Mouse (Mus musculus) limb, embryonic 10.5 days (tissue): Measurements from ENCODE around the gene Gstm4. TPM values are rescaled to one million over a fixed set of nuclear protein-coding genes. Genes with fewer than 3 reads are reported as not detected.
A peak's percentile ranks its signal among the peaks of the same experiment; 100 is the strongest.

Experiments used
- DNase-seq: peaks from one replicate; pipeline ENCODE4 v3.0.0-alpha.2; 2017; ENCODE audit warnings: low spot score
- H3K27ac ChIP-seq: fragments of 300-500 bp; sonication (generic); 2 replicates; pipeline ENCODE4 v1.5.1; 2016; ENCODE audit warnings: mild to moderate bottlenecking
- H3K27me3 ChIP-seq: fragments of 300-500 bp; sonication (generic); 2 replicates; pipeline ENCODE4 v1.6.1; 2016; ENCODE audit warnings: low read depth, mild to moderate bottlenecking; ENCODE audit not compliant: poor library complexity, severe bottlenecking
- H3K36me3 ChIP-seq: fragments of 300-500 bp; sonication (generic); 2 replicates; pipeline ENCODE4 v1.6.1; 2016; ENCODE audit warnings: mild to moderate bottlenecking, moderate library complexity
- H3K4me1 ChIP-seq: fragments of 300-500 bp; sonication (generic); 2 replicates; pipeline ENCODE4 v1.6.1; 2016
- H3K4me3 ChIP-seq: fragments of 300-500 bp; sonication (generic); 2 replicates; pipeline ENCODE4 v1.5.1; 2016; ENCODE audit warnings: mild to moderate bottlenecking, moderate library complexity
- H3K9me3 ChIP-seq: fragments of 300-500 bp; sonication (generic); replicated peaks from 2 replicates; pipeline ENCODE4 v1.6.1; 2016; ENCODE audit warnings: mild to moderate bottlenecking
- WGBS: fragments of 180-500 bp; shearing (Covaris S2); methylation state at CpG from one replicate; pipeline ENCODE4 v1.1.7; 2016; 5-methylcytosine and 5-hydroxymethylcytosine counted together
- polyA plus RNA-seq: library from polyadenylated mRNA; unstranded; fragments of >200 nt; fragmentation: Nextera tagmentation; extraction: Ambion mirVana; gene quantifications from 2 replicates; pipeline ENCODE4 v1.2.1, GENCODE M21; 2016

Gene Gstm4
- polyA plus RNA-seq, 1 experiment from 2014 or later = 15.1 TPM

DNA sequence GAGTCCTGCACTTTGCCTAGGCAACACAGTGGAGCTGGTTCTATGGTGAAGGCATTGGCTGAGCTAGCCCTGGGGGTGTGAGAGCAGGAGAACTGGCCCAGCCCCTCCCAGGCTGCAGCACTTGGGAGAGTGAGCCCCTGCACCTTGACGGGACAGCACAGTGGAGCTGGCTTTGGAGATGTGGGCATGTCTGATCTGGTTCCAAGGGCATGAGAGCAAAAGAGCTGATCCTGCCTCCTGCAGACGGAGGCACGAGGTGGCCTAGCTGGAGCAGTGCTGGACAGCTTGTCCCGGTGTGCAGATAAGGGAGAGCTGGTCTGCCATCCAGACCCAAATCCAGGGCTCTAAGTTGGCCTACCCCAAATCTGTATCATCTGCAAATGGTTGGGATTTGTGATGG lies 20.0 kb upstream of the Gstm4 start:
- Histone ChIP-seq H3K27me3 (no peaks in the 10 kb centered on the region), H3K27ac (no peak overlapping the region), H3K4me3 (no peak overlapping the region), H3K9me3 (no peaks in the 10 kb centered on the region), H3K36me3 (no peaks in the 10 kb centered on the region), H3K4me1 (peaks cover 9% of the 10 kb centered on the region; the same call in 1 of the 2 replicates)
- DNase-seq = no peak
- 80% methylated on average over 4 of the region's 4 CpGs for WGBS

DNA sequence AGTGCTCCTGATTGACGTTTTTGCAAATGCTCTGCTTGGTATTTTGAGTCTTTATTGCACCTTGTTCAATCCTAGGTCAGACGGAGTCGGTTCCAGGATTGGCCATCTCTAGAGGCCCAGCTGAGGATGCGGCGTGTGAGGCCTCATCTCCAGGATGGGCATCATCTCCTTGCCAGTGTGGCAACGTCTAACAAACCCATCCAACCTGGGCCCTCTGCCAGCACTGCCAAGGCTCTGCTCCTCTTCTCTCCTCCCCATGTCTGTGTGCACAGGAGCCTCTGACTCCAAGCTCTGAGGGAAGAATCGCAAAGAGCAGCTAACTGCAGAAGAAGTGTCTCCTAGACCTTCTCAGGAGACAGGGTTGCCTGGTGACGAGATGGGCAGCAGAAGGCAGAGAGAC lies 18.0 kb upstream of the Gstm4 start:
- 85% methylated on average over 8 of the region's 8 CpGs for WGBS
- Histone ChIP-seq H3K36me3 (no peaks in the 10 kb centered on the region), H3K27me3 (no peaks in the 10 kb centered on the region), H3K4me3 (no peak overlapping the region), H3K9me3 (no peaks in the 10 kb centered on the region), H3K27ac (no peak overlapping the region), H3K4me1 (no peaks in the 10 kb centered on the region)
- DNase-seq = no peak

DNA sequence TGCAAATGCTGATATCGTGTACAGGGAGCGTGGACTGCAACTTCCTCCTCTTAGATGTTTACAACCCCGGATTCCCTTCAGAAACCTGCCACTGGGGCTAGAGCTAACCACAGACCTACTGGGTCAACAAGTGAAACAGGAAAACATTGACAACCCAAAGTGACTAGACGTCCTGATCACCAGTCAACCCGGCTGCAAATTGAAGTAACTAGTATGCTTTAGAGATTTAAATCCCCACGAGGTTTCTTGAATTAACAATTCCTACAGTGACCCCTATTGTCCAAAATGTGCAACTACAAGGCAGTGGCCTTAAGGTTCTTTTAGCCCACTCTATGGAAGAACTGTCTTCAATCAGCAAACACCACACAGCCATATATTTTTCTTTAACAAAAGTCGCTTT lies 16.7 kb upstream of the Gstm4 start:
- H3K4me3 ChIP-seq = peak overlapping the region; percentile 23; the same call in 1 of the 2 replicates
- 23% methylated on average over 7 of the region's 7 CpGs for WGBS
- H3K36me3 ChIP-seq = no peaks in the 10 kb centered on the region
- H3K27ac ChIP-seq = no peak overlapping the region
- peak; percentile 56 for DNase-seq
- H3K4me1 ChIP-seq = no peaks in the 10 kb centered on the region
- no peaks in the 10 kb centered on the region for H3K9me3 ChIP-seq
- no peaks in the 10 kb centered on the region for H3K27me3 ChIP-seq

DNA sequence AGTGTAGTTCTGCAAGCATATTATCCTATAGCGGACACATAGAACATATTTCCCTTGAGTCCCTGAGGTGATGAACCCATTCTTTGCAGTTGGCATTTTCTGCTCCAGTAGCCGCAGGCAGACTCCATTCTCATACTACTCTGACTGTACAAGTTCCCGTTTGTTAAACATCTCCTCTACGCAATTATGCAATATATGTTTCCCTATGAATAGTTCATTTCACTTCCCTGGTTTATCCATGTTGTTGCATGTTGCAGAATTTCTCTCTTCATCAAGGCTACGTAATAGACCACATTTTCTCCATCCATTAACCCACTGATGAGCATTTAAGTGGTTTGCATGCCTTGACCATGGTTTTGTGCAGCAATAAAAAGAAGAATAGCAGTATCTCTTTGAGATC lies 5.8 kb upstream of the Gstm4 start:
- Histone ChIP-seq H3K36me3 (no peaks in the 10 kb centered on the region), H3K27ac (no peak overlapping the region), H3K4me1 (no peaks in the 10 kb centered on the region), H3K9me3 (no peaks in the 10 kb centered on the region), H3K4me3 (no peak overlapping the region), H3K27me3 (no peaks in the 10 kb centered on the region)
- 93% methylated on average over 5 of the region's 5 CpGs for WGBS
- DNase-seq = no peak

DNA sequence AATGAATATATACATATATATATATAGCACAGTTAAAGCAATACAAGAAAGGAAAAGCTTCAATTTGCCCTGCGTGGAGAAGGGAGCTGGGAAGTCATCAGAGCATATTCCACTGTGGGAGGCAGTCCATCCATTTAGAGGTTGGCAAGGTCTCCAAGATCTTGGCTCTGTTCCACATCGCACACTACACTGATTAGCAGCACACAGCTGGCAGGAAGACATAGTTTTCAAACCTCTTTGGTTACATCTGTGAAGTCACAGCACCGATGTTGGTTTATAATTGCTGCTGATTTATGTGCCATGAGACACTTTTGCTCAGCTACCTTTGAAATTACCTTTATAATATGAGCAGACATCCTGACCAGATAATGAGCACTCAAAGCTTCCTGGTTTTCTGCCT lies 3.6 kb upstream of the Gstm4 start:
- no peak overlapping the region for H3K27ac ChIP-seq
- DNase-seq = no peak
- WGBS = 84% methylated on average over 3 of the region's 3 CpGs

DNA sequence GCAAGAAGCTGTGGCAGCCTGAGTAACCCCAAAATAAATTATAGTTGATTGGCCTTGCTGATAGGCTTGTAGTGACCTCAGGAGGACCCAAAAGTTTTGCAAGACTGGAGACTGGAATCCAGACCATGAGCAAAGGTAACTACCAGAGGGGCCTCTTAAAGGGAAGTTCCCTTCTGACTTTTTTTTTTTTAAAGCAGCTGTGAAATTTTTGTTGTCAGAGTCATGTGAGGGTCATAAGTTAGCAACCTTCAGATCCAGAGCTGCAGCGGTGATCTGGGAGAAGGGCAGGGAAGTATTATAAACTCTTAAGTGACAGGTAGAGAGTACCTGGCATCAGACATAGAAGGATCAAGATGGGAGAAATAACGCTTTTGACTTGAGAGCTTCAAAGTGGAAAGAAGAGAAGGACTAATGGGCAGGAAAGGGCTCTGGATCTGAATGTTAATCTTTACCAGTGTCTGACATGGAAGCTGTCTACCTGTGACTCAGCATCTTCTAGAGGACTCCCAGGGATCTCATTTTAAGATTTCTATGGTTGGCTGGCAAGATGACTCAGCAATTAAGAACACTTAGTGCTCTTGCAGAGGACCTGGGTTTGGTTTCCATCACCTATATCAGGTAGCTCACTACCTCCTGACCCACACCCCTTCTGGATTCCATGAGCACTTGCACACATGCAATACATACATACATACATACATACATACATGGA lies 2.4 kb upstream of the Gstm4 start:
- Histone ChIP-seq H3K36me3 (no peaks in the 10 kb centered on the region), H3K27ac (no peak overlapping the region), H3K4me1 (peaks cover 16% of the 10 kb centered on the region), H3K27me3 (no peaks in the 10 kb centered on the region), H3K9me3 (no peaks in the 10 kb centered on the region), H3K4me3 (no peak overlapping the region)
- WGBS = 90% methylated on average over 2 of the region's 2 CpGs
- DNase-seq = no peak

More for the DNA sequence above, 3.6 kb upstream of the Gstm4 start:
- H3K27me3 ChIP-seq = no peaks in the 10 kb centered on the region
- H3K36me3 ChIP-seq = no peaks in the 10 kb centered on the region
- H3K4me3 ChIP-seq = no peak overlapping the region
- peaks cover 16% of the 10 kb centered on the region for H3K4me1 ChIP-seq
- H3K9me3 ChIP-seq = no peaks in the 10 kb centered on the region

DNA sequence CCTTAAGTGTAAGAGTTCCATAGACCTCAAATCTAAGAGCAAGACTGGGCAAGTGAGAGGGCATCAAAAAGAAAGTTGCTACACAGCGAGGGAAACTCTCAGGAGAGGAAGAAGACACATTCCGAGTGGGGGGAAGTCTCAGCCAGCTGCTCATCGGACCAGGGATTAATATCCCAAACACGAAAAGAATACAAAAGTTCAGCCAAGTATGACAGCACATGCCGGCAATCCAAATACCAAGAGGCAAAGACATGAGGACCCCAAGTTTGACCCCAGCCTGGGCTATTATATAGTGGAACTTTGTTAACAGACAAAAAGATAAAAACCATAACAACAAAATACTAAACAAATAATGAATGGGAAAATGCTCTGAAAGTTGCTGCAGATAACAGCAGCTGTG lies 11.5 kb downstream of the Gstm4 start:
- WGBS = 87% methylated on average over 5 of the region's 5 CpGs
- Histone ChIP-seq H3K36me3 (no peaks in the 10 kb centered on the region), H3K4me1 (no peaks in the 10 kb centered on the region), H3K9me3 (no peaks in the 10 kb centered on the region), H3K4me3 (no peak overlapping the region), H3K27ac (no peak overlapping the region), H3K27me3 (no peaks in the 10 kb centered on the region)
- no peak for DNase-seq

DNA sequence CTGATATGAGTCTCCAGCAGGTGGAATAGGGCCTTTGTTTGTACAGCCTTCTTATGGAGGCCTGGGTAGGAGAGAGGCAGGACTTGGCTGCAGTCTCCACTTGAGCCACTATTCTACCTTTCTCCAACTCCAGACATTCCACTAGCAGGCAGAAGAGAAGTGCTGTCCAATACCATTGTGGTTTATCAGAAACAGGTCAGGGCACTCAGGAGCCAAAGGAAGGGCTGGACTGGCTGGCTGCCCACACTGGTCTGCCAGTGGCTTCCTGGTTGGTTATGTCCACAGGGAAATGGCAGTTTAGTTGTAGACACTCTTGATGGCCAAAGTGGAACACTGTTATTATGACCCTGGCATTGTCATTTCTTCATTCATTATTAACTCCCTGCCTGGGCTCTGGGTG lies 12.6 kb downstream of the Gstm4 start:
- H3K9me3 ChIP-seq = no peaks in the 10 kb centered on the region
- no peaks in the 10 kb centered on the region for H3K4me1 ChIP-seq
- H3K36me3 ChIP-seq = no peaks in the 10 kb centered on the region
- no peaks in the 10 kb centered on the region for H3K27me3 ChIP-seq
- H3K4me3 ChIP-seq = no peak overlapping the region
- no peak for DNase-seq
- no peak overlapping the region for H3K27ac ChIP-seq

DNA sequence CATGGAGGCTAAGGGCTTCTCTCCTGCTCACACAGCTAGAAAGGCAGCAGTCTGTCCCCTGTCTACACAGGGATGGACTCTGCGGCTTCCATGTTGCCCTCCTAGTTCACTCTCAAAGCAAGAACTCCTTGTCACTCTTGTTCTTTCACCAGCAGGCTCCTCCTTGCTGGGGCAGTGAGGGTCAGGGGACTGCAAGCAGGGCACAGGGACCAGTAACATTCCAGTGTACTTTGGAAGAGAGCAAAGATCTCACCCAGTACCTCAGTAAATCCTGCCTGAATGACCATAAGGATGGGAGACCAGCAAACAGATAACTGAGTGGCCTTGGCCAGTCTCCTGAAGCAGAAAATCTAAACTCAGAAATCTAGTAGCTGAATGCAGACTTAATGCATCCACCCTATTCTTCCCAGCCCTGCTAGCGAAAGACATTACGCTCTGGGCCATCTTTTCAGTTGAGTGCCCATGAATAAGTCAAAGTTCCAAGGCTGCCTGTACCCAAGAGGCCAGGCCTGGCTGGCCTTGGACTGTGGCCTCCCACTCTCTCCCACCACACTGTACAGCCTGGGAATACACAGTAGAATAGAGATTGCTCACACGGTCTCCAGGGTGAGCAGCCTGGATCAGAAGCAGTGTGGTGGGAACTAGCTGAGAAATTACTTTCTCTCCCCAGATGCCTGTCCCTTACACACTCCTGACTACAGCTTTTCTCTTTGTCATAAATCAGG lies 15.9 kb downstream of the Gstm4 start:
- DNase-seq = no peak
- H3K9me3 ChIP-seq = no peaks in the 10 kb centered on the region
- no peak overlapping the region for H3K27ac ChIP-seq
- no peaks in the 10 kb centered on the region for H3K36me3 ChIP-seq
- H3K27me3 ChIP-seq = no peaks in the 10 kb centered on the region
- WGBS = 91% methylated on average over 4 of the region's 4 CpGs
- no peaks in the 10 kb centered on the region for H3K4me1 ChIP-seq
- no peak overlapping the region for H3K4me3 ChIP-seq

DNA sequence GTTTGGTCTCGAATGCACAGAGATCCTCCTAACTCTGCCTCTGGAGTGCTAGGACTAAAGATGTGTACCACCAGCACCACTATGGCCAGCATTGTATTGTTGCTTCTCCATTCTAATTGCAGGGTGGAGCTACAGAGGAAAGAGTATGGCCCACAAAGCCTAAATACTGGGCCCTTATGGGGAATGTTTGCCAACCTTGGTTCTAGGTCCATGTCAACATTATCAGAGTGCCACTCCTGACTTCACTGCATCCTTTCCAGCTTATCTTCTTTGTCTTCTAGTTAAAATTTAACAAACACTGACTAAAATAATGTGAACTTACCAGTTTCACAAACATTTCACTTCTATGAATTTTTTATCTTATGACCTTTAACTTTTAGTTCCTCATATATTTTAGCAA lies 18.1 kb downstream of the Gstm4 start:
- DNase-seq = no peak
- no peaks in the 10 kb centered on the region for H3K27me3 ChIP-seq
- no peaks in the 10 kb centered on the region for H3K4me1 ChIP-seq
- no peaks in the 10 kb centered on the region for H3K36me3 ChIP-seq
- no peak overlapping the region for H3K27ac ChIP-seq
- H3K9me3 ChIP-seq = no peaks in the 10 kb centered on the region
- WGBS = 83% methylated on average over 1 of the region's 1 CpGs
- no peak overlapping the region for H3K4me3 ChIP-seq

DNA sequence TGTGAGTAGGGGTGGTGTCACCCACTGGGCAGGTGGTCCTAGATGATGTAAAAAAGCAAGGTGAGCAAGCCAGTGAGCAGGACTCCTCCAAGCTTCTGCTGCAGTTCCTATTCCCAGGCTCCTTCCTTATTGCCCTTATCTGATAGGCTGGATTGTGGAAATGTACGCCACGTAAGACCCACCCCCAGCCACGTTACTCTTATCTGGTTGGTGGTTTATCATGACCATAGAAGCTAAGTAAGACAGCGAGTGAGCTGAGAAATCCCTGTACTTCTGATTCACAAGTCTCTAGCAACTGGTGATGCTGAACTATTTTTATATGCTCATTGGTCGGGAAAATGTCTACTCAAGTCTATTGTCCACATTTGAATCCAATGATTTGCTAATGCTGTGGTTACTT lies 18.6 kb downstream of the Gstm4 start:
- no peaks in the 10 kb centered on the region for H3K9me3 ChIP-seq
- DNase-seq = no peak
- no peak overlapping the region for H3K27ac ChIP-seq
- no peaks in the 10 kb centered on the region for H3K4me1 ChIP-seq
- no peaks in the 10 kb centered on the region for H3K36me3 ChIP-seq
- no peak overlapping the region for H3K4me3 ChIP-seq
- 79% methylated on average over 5 of the region's 5 CpGs for WGBS
- H3K27me3 ChIP-seq = no peaks in the 10 kb centered on the region

DNA sequence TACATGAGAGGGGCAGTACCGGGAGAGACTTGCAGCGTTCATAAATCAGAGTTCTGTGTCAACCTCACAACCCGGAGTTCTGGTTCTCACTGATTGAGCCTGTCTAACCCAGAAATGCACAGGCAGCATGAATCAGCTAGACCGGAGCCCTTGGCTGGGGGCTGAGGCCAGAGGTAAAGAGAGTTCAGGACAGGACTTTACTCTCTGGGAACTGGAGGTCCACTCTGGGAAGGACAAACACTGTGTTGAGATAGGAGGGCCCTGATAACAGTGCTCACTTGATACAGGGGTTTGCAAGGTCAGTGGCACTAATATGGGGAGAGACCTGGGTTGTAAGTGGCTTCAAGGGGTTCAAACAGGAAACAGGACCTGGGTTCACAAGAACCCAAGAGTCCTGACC lies 19.4 kb downstream of the Gstm4 start:
- no peak overlapping the region for H3K4me3 ChIP-seq
- H3K9me3 ChIP-seq = no peaks in the 10 kb centered on the region
- WGBS = 68% methylated on average over 4 of the region's 4 CpGs

DNA sequence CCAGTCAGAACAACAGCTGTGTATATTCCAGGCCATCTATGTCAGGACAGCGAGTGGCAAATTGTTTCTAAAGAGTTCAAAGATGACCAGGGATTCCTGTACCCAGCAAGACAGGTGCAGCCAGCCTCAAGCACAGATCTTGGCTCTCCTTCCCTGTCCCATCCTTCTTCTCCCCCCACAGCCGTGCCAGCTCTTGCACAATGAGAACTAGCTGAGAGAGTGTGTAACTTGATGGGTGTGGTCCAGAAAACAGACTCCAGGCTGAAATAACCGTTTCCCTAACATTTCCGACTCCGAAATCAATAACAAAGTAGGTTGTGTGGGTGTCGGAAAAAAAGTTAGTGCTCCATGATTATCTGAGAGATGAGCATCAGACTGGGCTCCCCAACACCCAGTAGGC lies 22.0 kb downstream of the Gstm4 start:
- H3K27me3 ChIP-seq = no peaks in the 10 kb centered on the region
- no peaks in the 10 kb centered on the region for H3K36me3 ChIP-seq
- peaks cover 8% of the 10 kb centered on the region for H3K4me1 ChIP-seq
- H3K4me3 ChIP-seq = no peak overlapping the region
- no peaks in the 10 kb centered on the region for H3K9me3 ChIP-seq
- DNase-seq = no peak
- no peak overlapping the region for H3K27ac ChIP-seq
- 83% methylated on average over 6 of the region's 6 CpGs for WGBS

More for the DNA sequence above, 19.4 kb downstream of the Gstm4 start:
- H3K27me3 ChIP-seq = no peaks in the 10 kb centered on the region
- no peaks in the 10 kb centered on the region for H3K36me3 ChIP-seq
- H3K4me1 ChIP-seq = no peaks in the 10 kb centered on the region
- no peak for DNase-seq
- no peak overlapping the region for H3K27ac ChIP-seq
